Mouse (Mus musculus): Measurements from ENCODE around the gene Gm21954. TPM values are rescaled to one million over a fixed set of nuclear protein-coding genes. Genes with fewer than 3 reads are reported as not detected.

Gene Gm21954
- polyA plus RNA-seq, 1 experiment from 2014 or later = not detected

DNA sequence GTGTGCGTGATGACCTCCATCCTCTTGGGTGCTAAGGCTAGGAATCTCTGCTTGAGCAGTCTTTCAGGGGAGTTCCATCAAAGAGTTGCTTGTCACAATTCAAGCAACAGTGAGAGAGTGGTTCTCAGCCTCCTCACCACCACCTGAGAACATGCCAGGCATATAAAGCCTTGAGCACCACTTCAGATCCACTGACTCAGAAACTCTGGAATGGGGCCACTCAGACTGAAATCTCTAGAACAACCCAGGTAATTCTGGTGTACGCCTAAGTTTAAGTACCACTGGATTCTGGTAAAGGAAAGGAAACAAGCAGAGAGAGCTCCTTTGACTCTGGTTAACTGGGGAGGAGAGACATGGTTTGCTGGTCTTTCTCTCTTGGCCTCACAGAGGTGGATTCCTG, 19.5 kb downstream of the Gm21954 start:
- Histone ChIP-seq H3K4me2 (ENCODE audit: low read length) (no peak overlapping the region), H3K4me1 (ENCODE audit: control insufficient read depth, insufficient read depth, low read length) (peaks cover 3% of the 10 kb centered on the region; the same call in 1 of the 2 replicates), H3K36me3 (ENCODE audit: control insufficient read depth, insufficient read depth, low read length) (peaks cover 10% of the 10 kb centered on the region; the same call in 1 of the 2 replicates), H3K9ac (ENCODE audit: low read length) (no peak overlapping the region), H3K27ac (ENCODE audit: low read depth, low read length) (no peak overlapping the region), H3K27me3 (replicated peaks; ENCODE audit: control insufficient read depth, insufficient read depth, low read length) (no peaks in the 10 kb centered on the region), H3K9me3 (replicated peaks; ENCODE audit: control insufficient read depth, low read length) (0 out of 2 replicates have a peak, but pooled peaks cover 2% of the 10 kb centered on the region), H3K4me3 (ENCODE audit: low read depth, low read length) (no peak overlapping the region)
- 96% methylated on average over 2 of the region's 2 CpGs for WGBS
- DNase-seq (ENCODE audit: low spot score) (no peak), ATAC-seq (no peak)

- ATAC-seq = no peak
- 84% methylated on average over 3 of the region's 3 CpGs for WGBS
- H3K4me3 ChIP-seq (ENCODE audit: low read depth, low read length) = no peak overlapping the region
- H3K4me1 ChIP-seq (ENCODE audit: control insufficient read depth, insufficient read depth, low read length) = peaks cover 3% of the 10 kb centered on the region; the same call in 1 of the 2 replicates
- H3K27ac ChIP-seq (ENCODE audit: low read depth, low read length) = no peak overlapping the region
- 0 out of 2 replicates have a peak, but pooled peaks cover 2% of the 10 kb centered on the region for H3K9me3 ChIP-seq (replicated peaks; ENCODE audit: control insufficient read depth, low read length)
- H3K36me3 ChIP-seq (ENCODE audit: control insufficient read depth, insufficient read depth, low read length) = peaks cover 10% of the 10 kb centered on the region; the same call in 1 of the 2 replicates
- no peak for DNase-seq (ENCODE audit: low spot score)
- no peak overlapping the region for H3K4me2 ChIP-seq (ENCODE audit: low read length)
- H3K9ac ChIP-seq (ENCODE audit: low read length) = no peak overlapping the region
- H3K27me3 ChIP-seq (replicated peaks; ENCODE audit: control insufficient read depth, insufficient read depth, low read length) = no peaks in the 10 kb centered on the region
Measured at GRCm38 (mm10) chr3:55451877-55452276, 20.1 kb downstream of the Gm21954 start.

DNA sequence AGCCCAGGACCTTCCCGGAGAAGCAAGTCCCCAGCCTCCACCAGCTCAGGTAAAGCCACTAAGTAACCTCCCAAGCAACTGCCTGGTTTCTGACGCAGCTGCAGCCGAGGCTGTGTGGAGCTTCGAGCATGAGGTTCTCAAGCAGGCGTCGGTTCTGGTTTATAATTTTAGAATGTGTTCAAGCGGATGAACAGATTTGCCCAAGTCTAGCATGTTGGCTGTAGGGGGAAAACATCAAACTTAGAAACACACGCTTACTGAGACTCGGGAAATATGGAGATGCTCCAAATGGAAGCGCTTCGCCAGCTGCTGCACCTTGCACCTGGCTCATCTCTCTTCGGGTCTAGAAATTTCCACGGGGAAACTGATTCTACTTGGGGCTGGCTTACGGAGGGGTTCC, 21.0 kb downstream of the Gm21954 start:
- DNase-seq (ENCODE audit: low spot score) (no peak), ATAC-seq (no peak)
- Histone ChIP-seq H3K27ac (ENCODE audit: low read depth, low read length) (no peak overlapping the region), H3K36me3 (ENCODE audit: control insufficient read depth, insufficient read depth, low read length) (peaks cover 10% of the 10 kb centered on the region; the same call in 1 of the 2 replicates), H3K9me3 (replicated peaks; ENCODE audit: control insufficient read depth, low read length) (0 out of 2 replicates have a peak, but pooled peaks cover 2% of the 10 kb centered on the region), H3K4me2 (ENCODE audit: low read length) (no peak overlapping the region), H3K4me1 (ENCODE audit: control insufficient read depth, insufficient read depth, low read length) (peaks cover 3% of the 10 kb centered on the region; the same call in 1 of the 2 replicates), H3K4me3 (ENCODE audit: low read depth, low read length) (no peak overlapping the region), H3K9ac (ENCODE audit: low read length) (no peak overlapping the region), H3K27me3 (replicated peaks; ENCODE audit: control insufficient read depth, insufficient read depth, low read length) (no peaks in the 10 kb centered on the region)
- 89% methylated on average over 14 of the region's 14 CpGs for WGBS

DNA sequence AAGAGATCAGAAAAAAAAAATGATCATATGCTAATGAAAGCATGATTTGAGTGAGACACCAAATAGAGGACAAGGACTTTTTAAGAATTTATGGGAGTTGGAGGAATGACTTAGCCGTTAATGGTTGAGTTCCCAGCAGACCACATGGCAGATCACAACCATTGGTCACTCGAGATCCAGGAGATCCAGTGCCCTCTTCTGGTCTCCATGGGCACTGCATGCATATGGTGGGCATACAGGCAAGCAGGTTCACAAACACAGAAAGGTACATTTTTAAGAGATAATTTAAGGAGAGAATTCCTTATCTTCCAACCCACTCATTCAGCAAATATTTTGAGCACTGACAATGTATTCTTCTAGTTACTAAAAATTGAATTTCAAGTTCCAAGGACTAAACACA, 22.9 kb downstream of the Gm21954 start:
- Histone ChIP-seq H3K27me3 (replicated peaks; ENCODE audit: control insufficient read depth, insufficient read depth, low read length) (no peaks in the 10 kb centered on the region), H3K9ac (ENCODE audit: low read length) (no peak overlapping the region), H3K27ac (ENCODE audit: low read depth, low read length) (no peak overlapping the region), H3K4me1 (ENCODE audit: control insufficient read depth, insufficient read depth, low read length) (peaks cover 3% of the 10 kb centered on the region; the same call in 1 of the 2 replicates), H3K4me3 (ENCODE audit: low read depth, low read length) (no peak overlapping the region), H3K9me3 (replicated peaks; ENCODE audit: control insufficient read depth, low read length) (0 out of 2 replicates have a peak, but pooled peaks cover 2% of the 10 kb centered on the region), H3K36me3 (ENCODE audit: control insufficient read depth, insufficient read depth, low read length) (peaks cover 10% of the 10 kb centered on the region; the same call in 1 of the 2 replicates), H3K4me2 (ENCODE audit: low read length) (no peak overlapping the region)
- DNase-seq (ENCODE audit: low spot score) (no peak), ATAC-seq (no peak)
- 97% methylated on average over 2 of the region's 2 CpGs for WGBS

DNA sequence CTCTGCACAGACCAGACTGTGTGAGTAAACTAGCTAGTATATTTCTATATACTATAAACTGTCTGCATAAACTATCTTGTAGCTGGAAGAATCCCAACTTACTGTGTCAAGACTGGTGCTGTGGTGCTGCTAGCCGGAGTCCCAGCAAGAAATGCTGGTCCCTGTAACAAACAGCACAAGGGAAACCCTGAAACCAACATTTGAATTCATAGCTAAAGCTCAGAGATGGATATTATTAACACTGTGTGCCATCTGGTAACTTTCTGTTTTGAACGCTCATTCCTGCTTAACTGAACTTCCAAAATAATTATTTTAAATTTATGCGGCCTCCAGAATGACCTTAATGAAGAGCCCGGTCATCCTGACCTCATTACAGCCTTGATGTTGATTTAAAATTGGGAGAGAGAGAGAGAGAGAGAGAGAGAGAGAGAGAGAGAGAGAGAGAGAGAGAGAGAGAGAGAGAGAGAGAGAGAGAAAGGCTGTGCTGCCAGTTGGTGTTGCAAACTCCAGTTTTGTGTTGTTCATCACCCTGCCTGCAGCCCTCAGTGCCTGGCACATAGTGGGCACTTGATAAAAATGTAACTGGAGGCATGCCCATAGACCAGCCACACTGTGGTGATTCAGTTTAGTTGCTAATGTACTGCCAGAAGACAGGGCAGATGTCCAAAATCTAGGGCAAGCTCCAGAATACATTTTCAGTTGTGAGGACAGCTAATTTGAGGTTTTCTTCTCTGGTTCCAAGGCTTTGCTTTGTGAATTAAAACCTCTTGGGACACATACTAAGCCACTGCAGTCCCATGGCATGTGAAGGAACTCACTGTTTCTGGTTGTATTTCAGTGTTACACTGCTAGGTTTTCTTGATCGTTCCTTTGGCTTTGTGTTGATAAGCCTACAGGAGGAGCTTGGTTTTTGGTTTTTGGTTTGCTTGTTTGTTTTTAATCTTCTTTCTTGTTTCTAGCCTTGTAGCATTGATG, 24.2 kb downstream of the Gm21954 start:
- ATAC-seq (peak; percentile 78; the same call in 1 of the 2 replicates), DNase-seq (ENCODE audit: low spot score) (peak; percentile 73)
- Histone ChIP-seq H3K27ac (ENCODE audit: low read depth, low read length) (peak overlapping the region; percentile 30; the same call in 1 of the 2 replicates), H3K9ac (ENCODE audit: low read length) (no peak overlapping the region), H3K4me1 (ENCODE audit: control insufficient read depth, insufficient read depth, low read length) (peaks cover 3% of the 10 kb centered on the region; the same call in 1 of the 2 replicates), H3K36me3 (ENCODE audit: control insufficient read depth, insufficient read depth, low read length) (peaks cover 10% of the 10 kb centered on the region; the same call in 1 of the 2 replicates), H3K9me3 (replicated peaks; ENCODE audit: control insufficient read depth, low read length) (0 out of 2 replicates have a peak, but pooled peaks cover 2% of the 10 kb centered on the region), H3K4me2 (ENCODE audit: low read length) (no peak overlapping the region), H3K27me3 (replicated peaks; ENCODE audit: control insufficient read depth, insufficient read depth, low read length) (no peaks in the 10 kb centered on the region), H3K4me3 (ENCODE audit: low read depth, low read length) (no peak overlapping the region)
- 67% methylated on average over 5 of the region's 5 CpGs for WGBS

DNA sequence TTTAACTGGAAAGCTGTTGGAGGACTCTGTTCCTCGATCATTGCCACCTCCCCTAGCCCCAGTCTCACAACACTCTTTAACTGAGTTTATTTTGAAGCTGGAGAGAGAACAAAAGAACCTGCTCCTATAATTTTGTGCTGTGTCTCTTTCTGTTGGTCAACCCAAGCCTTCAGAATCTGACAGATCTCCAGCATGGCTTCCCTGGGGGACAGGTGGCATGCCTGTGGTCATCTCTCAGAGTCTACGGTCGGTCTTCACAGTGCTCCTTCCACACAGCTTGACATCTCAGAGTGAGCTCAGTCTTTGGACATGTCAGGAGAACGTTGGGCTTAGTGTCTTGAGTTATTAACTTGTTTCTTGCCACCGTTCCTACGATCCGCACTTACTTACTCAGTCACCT, 25.3 kb downstream of the Gm21954 start:
- Histone ChIP-seq H3K4me2 (ENCODE audit: low read length) (no peak overlapping the region), H3K4me3 (ENCODE audit: low read depth, low read length) (no peak overlapping the region), H3K9ac (ENCODE audit: low read length) (no peak overlapping the region), H3K9me3 (replicated peaks; ENCODE audit: control insufficient read depth, low read length) (0 out of 2 replicates have a peak, but pooled peaks cover 2% of the 10 kb centered on the region), H3K27me3 (replicated peaks; ENCODE audit: control insufficient read depth, insufficient read depth, low read length) (no peaks in the 10 kb centered on the region), H3K27ac (ENCODE audit: low read depth, low read length) (no peak overlapping the region), H3K4me1 (ENCODE audit: control insufficient read depth, insufficient read depth, low read length) (peaks cover 3% of the 10 kb centered on the region; the same call in 1 of the 2 replicates), H3K36me3 (ENCODE audit: control insufficient read depth, insufficient read depth, low read length) (peaks cover 5% of the 10 kb centered on the region; the same call in 1 of the 2 replicates)
- no peak for DNase-seq (ENCODE audit: low spot score)
- ATAC-seq = no peak
- 90% methylated on average over 7 of the region's 7 CpGs for WGBS

DNA sequence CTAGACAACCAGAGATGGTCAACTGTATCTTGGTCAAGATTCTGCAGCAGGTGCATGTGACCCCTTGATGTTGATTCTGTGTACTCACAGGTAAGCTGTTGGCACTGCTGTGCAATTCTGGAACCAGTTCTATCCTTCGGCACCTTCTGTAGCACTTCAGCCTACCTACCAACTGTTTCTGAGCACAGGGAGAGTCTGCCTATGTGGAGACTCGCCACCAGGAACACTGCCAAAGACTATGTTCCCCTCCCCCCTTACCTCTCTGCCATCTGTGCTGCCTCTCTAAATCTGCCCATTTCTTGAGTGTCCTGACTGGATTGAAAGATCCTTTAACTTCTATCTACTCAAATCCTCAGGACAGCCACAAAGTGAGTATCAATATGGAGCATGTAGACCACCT, 28.3 kb downstream of the Gm21954 start:
- DNase-seq (ENCODE audit: low spot score) (no peak), ATAC-seq (no peak)
- Histone ChIP-seq H3K9ac (ENCODE audit: low read length) (no peak overlapping the region), H3K4me3 (ENCODE audit: low read depth, low read length) (no peak overlapping the region), H3K9me3 (replicated peaks; ENCODE audit: control insufficient read depth, low read length) (no peaks in the 10 kb centered on the region), H3K4me2 (ENCODE audit: low read length) (no peak overlapping the region), H3K27ac (ENCODE audit: low read depth, low read length) (no peak overlapping the region; the same call in 1 of the 2 replicates), H3K4me1 (ENCODE audit: control insufficient read depth, insufficient read depth, low read length) (peaks cover 9% of the 10 kb centered on the region; the same call in 1 of the 2 replicates), H3K36me3 (ENCODE audit: control insufficient read depth, insufficient read depth, low read length) (no peaks in the 10 kb centered on the region), H3K27me3 (replicated peaks; ENCODE audit: control insufficient read depth, insufficient read depth, low read length) (no peaks in the 10 kb centered on the region)
- WGBS = 73% methylated on average over 2 of the region's 2 CpGs

DNA sequence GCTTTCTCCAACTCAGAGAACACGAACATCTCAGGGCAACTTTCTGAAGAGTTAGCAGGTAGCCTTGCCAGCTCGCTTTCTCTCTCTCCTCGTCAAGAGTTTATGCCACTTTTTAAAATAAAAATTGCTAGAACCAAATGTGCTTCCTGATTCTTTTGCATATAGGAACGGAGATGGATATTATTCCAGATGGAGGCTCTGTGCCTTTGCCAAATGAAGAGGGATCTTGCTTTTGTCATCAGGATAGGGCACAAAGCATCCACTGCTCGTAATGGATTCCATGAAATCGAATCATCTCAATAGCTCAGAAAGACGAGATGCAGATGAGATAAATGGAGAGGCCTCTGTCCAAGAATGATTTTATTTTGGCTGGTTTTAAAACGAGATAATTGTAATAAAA, 28.7 kb downstream of the Gm21954 start:
- Histone ChIP-seq H3K9ac (ENCODE audit: low read length) (no peak overlapping the region), H3K36me3 (ENCODE audit: control insufficient read depth, insufficient read depth, low read length) (no peaks in the 10 kb centered on the region), H3K27me3 (replicated peaks; ENCODE audit: control insufficient read depth, insufficient read depth, low read length) (no peaks in the 10 kb centered on the region), H3K9me3 (replicated peaks; ENCODE audit: control insufficient read depth, low read length) (no peaks in the 10 kb centered on the region), H3K4me1 (ENCODE audit: control insufficient read depth, insufficient read depth, low read length) (peaks cover 9% of the 10 kb centered on the region; the same call in 1 of the 2 replicates), H3K4me2 (ENCODE audit: low read length) (no peak overlapping the region), H3K27ac (ENCODE audit: low read depth, low read length) (no peak overlapping the region; the same call in 1 of the 2 replicates), H3K4me3 (ENCODE audit: low read depth, low read length) (no peak overlapping the region)
- no peak for ATAC-seq
- DNase-seq (ENCODE audit: low spot score) = no peak
- 86% methylated on average over 8 of the region's 8 CpGs for WGBS
